Mouse (Mus musculus) G1E (cell line): ENCODE results near the gene Dnajc13. TPM values are rescaled to one million over a fixed set of nuclear protein-coding genes. Genes with fewer than 3 reads are reported as not detected.

Experiments
- ATAC-seq: 2 replicates; pipeline ENCODE4 v1.8.0; 2016; ENCODE audit warnings: mild to moderate bottlenecking; ENCODE audit not compliant: insufficient number of reproducible peaks, poor library complexity, low FRiP score, severe bottlenecking; ENCODE audit errors: extremely low read depth
- DNase-seq: peaks from one replicate; pipeline ENCODE4 v3.0.0; 2012; ENCODE audit warnings: low spot score
- H3K27me3 ChIP-seq: 2 replicates; pipeline ENCODE4 v1.6.1; 2012; ENCODE audit warnings: mild to moderate bottlenecking, low read length, inconsistent platforms; ENCODE audit not compliant: insufficient read depth
- H3K36me3 ChIP-seq: replicated peaks from 2 replicates; pipeline ENCODE3; 2012; ENCODE audit warnings: mild to moderate bottlenecking, inconsistent platforms
- H3K4me1 ChIP-seq: 2 replicates; pipeline ENCODE4 v1.6.1; 2012; ENCODE audit warnings: low read depth, low read length, inconsistent platforms, mixed read lengths; ENCODE audit not compliant: insufficient read depth
- H3K4me3 ChIP-seq: 2 replicates; pipeline ENCODE4 v1.5.1; 2012; ENCODE audit warnings: low read depth, mild to moderate bottlenecking, inconsistent platforms, low read length, moderate library complexity, mixed read lengths
- H3K9me3 ChIP-seq: replicated peaks from 2 replicates; pipeline ENCODE4 v1.6.1; 2012; ENCODE audit warnings: inconsistent platforms
- CTCF ChIP-seq: IDR thresholded peaks from 2 replicates; pipeline ENCODE4 v1.5.1; 2012; ENCODE audit warnings: low read depth, low read length, inconsistent platforms, mixed read lengths
- GATA1 ChIP-seq: IDR thresholded peaks from 2 replicates; pipeline ENCODE4 v1.6.1; 2012; ENCODE audit warnings: borderline replicate concordance, low read length, inconsistent platforms, mixed read lengths
- GATA2 ChIP-seq: IDR thresholded peaks from 2 replicates; pipeline ENCODE4 v1.6.1; 2012; ENCODE audit warnings: low read depth, low read length, inconsistent platforms, borderline replicate concordance
- POLR2AphosphoS5 ChIP-seq: IDR thresholded peaks from 2 replicates; pipeline ENCODE4 v1.6.1; 2012; ENCODE audit warnings: low read depth, low read length, inconsistent platforms; ENCODE audit not compliant: insufficient replicate concordance
- TAL1 ChIP-seq: conservative IDR thresholded peaks from 2 replicates; pipeline ENCODE4 v1.6.1; 2012; ENCODE audit warnings: low read depth, low read length, inconsistent platforms, mixed read lengths
- polyA plus RNA-seq: library from polyadenylated mRNA; stranded (reverse); fragments of >175 nt; gene quantifications from 2 replicates; pipeline ENCODE4 v1.2.3, GENCODE M21; 2012
- total RNA-seq, 2 experiments: library from RNA; stranded (forward) in 1 of 2; stranded (reverse) in 1 of 2; fragments of 200-1000 nt in 1 of 2; fragments of >200 nt in 1 of 2; fragmentation: Nextera tagmentation in 1 of 2; gene quantifications; 2 replicates each; pipeline ENCODE4 v1.2.3; 2014 to 2017

Gene Dnajc13
- total and polyA plus RNA-seq, 3 experiments: 55.7 to 119 (median 62.9) TPM

DNA sequence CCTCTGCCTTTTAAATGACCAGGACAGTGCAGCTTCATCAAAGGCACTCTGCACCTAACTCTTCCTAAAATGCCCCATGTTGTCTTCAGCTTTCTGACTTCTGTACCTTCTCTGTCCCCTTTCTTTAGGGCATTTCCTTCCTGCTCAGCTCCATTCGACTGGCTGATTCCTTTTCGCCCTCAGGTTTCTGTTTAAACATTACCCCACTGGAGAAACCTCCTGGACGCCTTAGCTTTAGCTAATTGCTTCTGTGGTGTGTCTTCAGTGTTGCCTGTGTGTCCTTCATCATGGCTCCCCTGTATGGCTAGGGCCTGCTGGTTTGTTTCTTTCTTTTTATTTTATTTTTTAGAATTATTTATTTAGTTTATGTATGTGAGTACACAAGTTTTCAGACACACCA, 34.3 kb upstream of the Dnajc13 start:
- no peaks in the 10 kb centered on the region for H3K36me3 ChIP-seq
- DNase-seq (no peak), ATAC-seq (no peak)
- H3K9me3 ChIP-seq: no peaks in the 10 kb centered on the region
- no peaks in the 10 kb centered on the region for H3K27me3 ChIP-seq
- no peaks in the 10 kb centered on the region for H3K4me1 ChIP-seq
- no peak overlapping the region for H3K4me3 ChIP-seq
- TF ChIP-seq POLR2AphosphoS5 (no peak), CTCF (no peak), TAL1 (no peak), GATA2 (no peak), GATA1 (no peak)

DNA sequence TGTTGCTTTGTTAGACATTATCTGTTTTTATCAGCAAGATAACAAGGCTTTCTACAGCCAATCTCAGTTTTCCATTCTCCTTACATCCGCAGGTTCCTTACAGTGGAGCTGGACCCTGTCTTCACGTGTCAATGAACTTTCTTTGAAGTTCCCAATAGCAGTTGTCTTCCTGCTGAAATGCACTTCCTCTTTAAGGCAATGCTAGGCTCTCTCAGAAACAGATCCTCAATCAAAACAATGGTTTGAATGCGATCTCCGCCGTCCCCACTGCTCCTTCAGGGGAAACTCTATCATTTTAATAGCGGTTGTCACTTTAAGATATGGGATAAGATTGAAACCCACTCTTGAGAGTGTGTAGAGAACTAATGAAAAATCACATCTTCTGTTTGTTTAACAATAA, 22.2 kb upstream of the Dnajc13 start:
- DNase-seq (no peak), ATAC-seq (no peak)
- H3K9me3 ChIP-seq: no peaks in the 10 kb centered on the region
- TF ChIP-seq POLR2AphosphoS5 (no peak), GATA1 (no peak)
- no peaks in the 10 kb centered on the region for H3K36me3 ChIP-seq
- H3K4me3 ChIP-seq: no peak overlapping the region
- H3K27me3 ChIP-seq: no peaks in the 10 kb centered on the region
- no peaks in the 10 kb centered on the region for H3K4me1 ChIP-seq

DNA sequence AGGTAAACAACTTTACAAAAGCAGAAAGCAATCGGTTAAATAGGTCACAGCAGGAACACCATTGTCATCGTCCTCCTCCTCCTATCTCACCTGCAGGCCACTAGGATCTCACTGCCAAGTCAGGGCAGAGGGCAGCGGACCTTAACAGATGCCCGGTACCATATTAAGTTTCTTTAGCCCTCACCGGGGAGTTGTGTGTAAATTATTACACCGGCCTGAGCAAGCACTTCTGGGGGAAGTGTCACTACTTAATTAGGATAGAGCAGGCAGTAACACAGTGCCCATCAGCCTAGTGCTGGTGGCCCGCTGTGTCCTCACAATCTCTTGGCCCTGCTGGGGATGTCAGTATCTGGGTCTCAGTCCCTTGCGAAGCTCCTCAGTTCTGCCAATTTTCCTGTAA, 19.8 kb upstream of the Dnajc13 start:
- ATAC-seq (no peak), DNase-seq (no peak)
- H3K4me3 ChIP-seq: no peak overlapping the region
- H3K9me3 ChIP-seq: no peaks in the 10 kb centered on the region
- H3K27me3 ChIP-seq: no peaks in the 10 kb centered on the region
- no peak for TF ChIP-seq GATA1
- no peak for TF ChIP-seq TAL1
- no peak for TF ChIP-seq GATA2
- no peak for TF ChIP-seq CTCF
- no peak for TF ChIP-seq POLR2AphosphoS5
- no peaks in the 10 kb centered on the region for H3K36me3 ChIP-seq
- H3K4me1 ChIP-seq: no peaks in the 10 kb centered on the region

DNA sequence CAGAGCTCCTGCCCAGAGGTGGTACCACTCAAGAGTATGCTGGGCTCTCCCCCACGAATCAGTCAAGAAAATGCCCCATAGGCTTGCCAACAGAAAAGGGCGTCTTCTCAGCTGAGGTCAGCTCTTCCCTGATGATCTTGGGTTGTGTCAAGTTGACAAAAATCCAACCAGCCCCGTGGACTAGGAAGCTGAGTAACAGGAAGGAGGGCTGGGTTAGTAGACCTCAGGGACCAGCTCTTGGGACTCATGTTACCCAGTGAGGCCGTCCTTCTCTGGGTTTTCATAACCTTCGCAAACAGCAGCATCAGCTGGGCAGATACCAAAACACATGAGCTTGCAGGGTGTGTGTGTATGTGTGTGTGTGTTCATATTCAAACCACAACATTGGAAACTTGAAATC, 19.0 kb upstream of the Dnajc13 start:
- Histone ChIP-seq H3K4me1 (no peaks in the 10 kb centered on the region), H3K4me3 (no peak overlapping the region), H3K27me3 (no peaks in the 10 kb centered on the region), H3K36me3 (no peaks in the 10 kb centered on the region), H3K9me3 (no peaks in the 10 kb centered on the region)
- TF ChIP-seq GATA2 (no peak), CTCF (no peak), GATA1 (no peak), POLR2AphosphoS5 (no peak), TAL1 (no peak)
- no peak for ATAC-seq
- no peak for DNase-seq

DNA sequence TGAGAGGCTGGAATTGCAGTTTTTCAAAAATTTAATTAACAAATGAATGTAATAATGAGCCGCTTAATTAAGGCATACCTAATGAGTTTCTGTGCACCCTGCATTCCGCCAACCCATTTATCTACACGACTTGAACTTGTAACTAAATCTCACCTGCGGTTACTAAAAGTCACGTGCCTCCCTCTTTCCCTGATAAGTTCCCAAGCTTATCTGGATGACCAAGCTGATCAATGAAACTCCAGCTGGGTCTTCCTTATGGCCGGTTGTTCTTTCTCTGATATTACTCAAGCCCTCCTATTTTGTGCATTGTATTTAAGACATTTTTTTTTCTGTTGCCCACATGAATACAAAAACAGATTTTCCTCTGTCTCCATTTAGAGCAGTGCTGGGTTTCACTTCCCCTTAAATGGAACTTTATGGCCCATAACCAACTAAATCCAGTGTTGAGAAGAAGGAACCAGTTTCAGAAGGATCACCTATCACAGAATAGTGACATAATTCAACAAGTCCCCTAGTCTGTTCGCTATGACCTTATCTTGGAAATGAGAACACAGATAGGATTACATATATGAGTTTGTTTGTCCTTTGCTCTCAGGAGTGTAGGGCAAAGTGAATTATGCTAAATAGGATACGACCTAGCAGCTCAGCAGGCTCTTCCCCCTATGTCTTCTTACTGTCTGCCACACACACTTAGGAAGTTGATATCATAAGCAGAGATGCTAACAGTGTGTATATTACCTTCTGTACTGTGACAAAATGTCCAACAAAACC, 18.2 kb upstream of the Dnajc13 start:
- no peaks in the 10 kb centered on the region for H3K27me3 ChIP-seq
- no peak overlapping the region for H3K4me3 ChIP-seq
- TF ChIP-seq GATA1 (no peak), TAL1 (no peak)
- no peak for ATAC-seq
- no peaks in the 10 kb centered on the region for H3K9me3 ChIP-seq
- DNase-seq: no peak
- H3K4me1 ChIP-seq: no peaks in the 10 kb centered on the region
- H3K36me3 ChIP-seq: no peaks in the 10 kb centered on the region

DNA sequence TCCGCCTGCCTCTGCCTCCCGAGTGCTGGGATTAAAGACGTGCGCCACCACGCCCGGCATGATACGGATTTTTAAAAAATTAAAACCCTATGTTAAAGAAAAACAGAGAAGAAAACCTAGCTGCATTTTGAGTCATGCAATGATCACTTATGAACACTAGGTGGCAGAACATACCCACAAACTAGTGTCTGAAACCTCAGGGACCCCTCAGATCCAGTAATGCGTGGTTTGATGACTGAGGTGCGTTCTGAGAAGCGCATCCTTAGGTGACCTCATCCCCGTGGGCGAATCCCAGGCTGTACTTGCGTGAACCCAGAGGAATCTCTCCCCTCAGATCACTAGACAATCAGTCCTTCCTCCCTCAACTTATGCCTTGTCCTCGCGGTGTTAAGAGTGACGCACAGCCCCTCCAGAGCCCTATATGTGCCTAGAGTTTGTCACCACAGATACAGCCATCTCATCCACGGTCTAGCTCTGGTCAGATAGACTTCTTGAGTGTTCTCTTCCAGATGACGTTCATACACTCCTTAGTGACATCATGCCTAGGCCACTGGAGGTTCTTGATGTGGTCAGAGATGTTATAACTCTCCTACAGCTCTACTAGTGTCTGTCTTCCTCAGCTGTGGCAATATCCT, 14.9 kb upstream of the Dnajc13 start:
- no peaks in the 10 kb centered on the region for H3K9me3 ChIP-seq
- peak; percentile 9 for DNase-seq
- peak; percentile 50; the same call in 1 of the 2 replicates for TF ChIP-seq CTCF
- TF ChIP-seq GATA1: no peak
- TF ChIP-seq POLR2AphosphoS5: no peak
- TF ChIP-seq GATA2: no peak
- no peak for TF ChIP-seq TAL1
- no peaks in the 10 kb centered on the region for H3K4me1 ChIP-seq
- H3K4me3 ChIP-seq: no peak overlapping the region
- no peak for ATAC-seq
- H3K27me3 ChIP-seq: no peaks in the 10 kb centered on the region
- H3K36me3 ChIP-seq: no peaks in the 10 kb centered on the region

DNA sequence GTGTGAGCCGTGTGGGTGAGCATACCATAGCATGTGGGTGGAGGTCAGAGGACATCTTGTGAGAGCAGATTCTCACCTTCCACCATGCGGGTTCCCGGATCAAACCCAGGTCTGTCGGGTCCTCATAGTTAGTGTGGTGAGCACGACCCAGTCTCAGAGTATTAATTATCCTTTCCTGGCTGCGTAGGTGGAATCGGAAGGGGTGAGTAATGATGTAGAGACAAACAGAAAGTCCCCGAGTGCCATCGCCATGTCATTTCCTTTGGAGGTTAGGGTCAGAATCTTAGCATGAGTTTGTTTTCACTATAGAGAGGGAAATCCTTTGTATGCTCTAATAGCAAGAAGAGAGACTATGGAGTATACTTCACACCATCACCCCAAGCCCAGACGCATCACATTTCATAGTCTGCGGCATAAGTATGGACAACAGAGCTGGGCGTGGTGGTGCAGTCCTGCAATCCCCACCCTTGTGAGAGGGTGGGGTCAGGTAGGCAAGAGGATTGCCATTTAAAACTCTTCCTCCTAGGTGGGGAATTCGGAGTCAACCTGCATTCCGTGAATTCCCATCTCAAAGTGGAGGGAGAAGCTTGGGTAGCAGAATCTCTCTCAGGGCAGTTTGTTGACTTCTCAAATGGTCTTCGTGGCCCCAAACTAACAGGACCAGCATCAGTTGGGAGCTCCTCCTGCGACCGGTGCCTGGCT, 12.5 kb upstream of the Dnajc13 start:
- TF ChIP-seq TAL1 (no peak), GATA2 (no peak), CTCF (no peak), GATA1 (no peak), POLR2AphosphoS5 (no peak)
- Histone ChIP-seq H3K36me3 (no peaks in the 10 kb centered on the region), H3K4me1 (no peaks in the 10 kb centered on the region), H3K27me3 (no peaks in the 10 kb centered on the region), H3K4me3 (no peak overlapping the region), H3K9me3 (no peaks in the 10 kb centered on the region)
- DNase-seq: no peak
- no peak for ATAC-seq
